Mouse (Mus musculus): ENCODE data around the gene Cd248.

GRCm38 (mm10) chr19:5068570-5069234 lies 824 bp downstream of the Cd248 start:
- TF ChIP-seq MAX (IDR thresholded peaks at IDR 0.05), result no peak
- TF ChIP-seq CTCF (IDR thresholded peaks at IDR 0.05; ENCODE audit: control insufficient read depth, insufficient read depth, insufficient read length), result no peak
- TF ChIP-seq CEBPB (IDR thresholded peaks at IDR 0.05; ENCODE audit: low read depth), result no peak
- no peak for TF ChIP-seq FOSL1 (IDR thresholded peaks at IDR 0.05; ENCODE audit: insufficient read depth, low read length, poor library complexity, severe bottlenecking)
- TF ChIP-seq USF1 (IDR thresholded peaks at IDR 0.05; ENCODE audit: low read depth), result no peak

Data from C2C12 (cell line).